Mouse (Mus musculus) left cerebral cortex, postnatal 25 days (tissue): ENCODE measurements at regions not wholly inside any gene's neighbourhood (a gene's known extent, or its start where the extent isn't known, plus 50 kb on each side); places are given as distances from the start of the nearest gene placed in this dataset.
A peak's percentile ranks its signal among the peaks of the same experiment; 100 is the strongest.
"Not testable (repeated sequence)": the region's sequence is repeated elsewhere in the genome, so short reads cannot be mapped to it uniquely, and the experiment has no call there.

Experiments used
- DNase-seq, 2 experiments: peaks; one replicate each; pipeline ENCODE4 v3.0.0; 2022; ENCODE audit warnings: low spot score in 2 of 2, mixed read lengths in 1 of 2
- intact Hi-C: fragments of 180-260 bp; cut with DNase I; formaldehyde crosslinking; loops from one replicate; pipeline ENCODE4 v1.15.1; 2025

GRCm38 (mm10) chr9:33101206-33101605 lies 465.2 kb downstream of the Ets1 start:
- no peak for DNase-seq
- intact Hi-C loops, result no loop called here

- DNase-seq, result no peak
- intact Hi-C loops, result no loop called here
These were observed 468.6 kb downstream of the Ets1 start for GRCm38 (mm10) chr9:33104623-33105074.

- no peak for DNase-seq
- intact Hi-C loops, result no loop called here
These were observed 487.8 kb downstream of the Ets1 start for GRCm38 (mm10) chr9:33123841-33124240.

- intact Hi-C loops, result no loop called here
- no peak for DNase-seq
These were observed 516.2 kb downstream of the Ets1 start for GRCm38 (mm10) chr9:33152186-33152585.

GRCm38 (mm10) chr9:33168159-33168558 lies 532.1 kb downstream of the Ets1 start:
- intact Hi-C loops, result no loop called here
- DNase-seq, result peak; percentile 3 to 13

GRCm38 (mm10) chr9:33169093-33169492 lies 533.1 kb downstream of the Ets1 start:
- DNase-seq, intact Hi-C loops: not testable (repeated sequence)

- intact Hi-C loops, result no loop called here
- DNase-seq, result no peak
These were observed 544.0 kb downstream of the Ets1 start for GRCm38 (mm10) chr9:33180066-33180465.

GRCm38 (mm10) chr9:33187187-33187586 lies 551.2 kb downstream of the Ets1 start:
- DNase-seq, result no peak
- intact Hi-C loops, result no loop called here

- no peak for DNase-seq
- intact Hi-C loops, result no loop called here
These were observed 573.1 kb downstream of the Ets1 start for GRCm38 (mm10) chr9:33209083-33209482.

GRCm38 (mm10) chr9:33214523-33214922 lies 578.5 kb downstream of the Ets1 start:
- DNase-seq, result no peak
- intact Hi-C loops, result no loop called here

GRCm38 (mm10) chr9:33220981-33221380 lies 585.0 kb downstream of the Ets1 start:
- intact Hi-C loops, result no loop called here

GRCm38 (mm10) chr9:33222066-33222805 lies 586.2 kb downstream of the Ets1 start:
- DNase-seq, result no peak
- intact Hi-C loops, result no loop called here

More at GRCm38 (mm10) chr9:33220981-33221380, 585.0 kb downstream of the Ets1 start:
- DNase-seq, result peak; percentile 20 to 54

GRCm38 (mm10) chr9:33233699-33234131 lies 597.7 kb downstream of the Ets1 start:
- intact Hi-C loops, result no loop called here

GRCm38 (mm10) chr9:33238190-33238589 lies 602.2 kb downstream of the Ets1 start:
- intact Hi-C loops, result no loop called here
- DNase-seq, result no peak

More at GRCm38 (mm10) chr9:33233699-33234131, 597.7 kb downstream of the Ets1 start:
- DNase-seq, result no peak

GRCm38 (mm10) chr9:33238846-33239245 lies 602.8 kb downstream of the Ets1 start:
- DNase-seq, result no peak
- intact Hi-C loops, result no loop called here

- intact Hi-C loops, result loop anchor here (10.0 kb wide), 1 partner anchor 296 kb away; no protein-coding TSS in a partner anchor
- no peak for DNase-seq
These were observed 604.5 kb downstream of the Ets1 start for GRCm38 (mm10) chr9:33240506-33240905.

GRCm38 (mm10) chr9:33240914-33241635 lies 605.1 kb downstream of the Ets1 start:
- DNase-seq, result no peak
- intact Hi-C loops, result loop anchor here (10.0 kb wide), 1 partner anchor 296 kb away; no protein-coding TSS in a partner anchor

GRCm38 (mm10) chr9:33246932-33247331 lies 610.9 kb downstream of the Ets1 start:
- intact Hi-C loops, result loop anchor here (1.0 to 10.0 kb wide), 5 partner anchors 152 to 970 kb away; no protein-coding TSS in a partner anchor
- peak; percentile 51 to 58 for DNase-seq

GRCm38 (mm10) chr9:33258241-33258640 lies 622.2 kb downstream of the Ets1 start:
- DNase-seq, result no peak
- intact Hi-C loops, result no loop called here

GRCm38 (mm10) chr9:33260171-33260570 lies 624.1 kb downstream of the Ets1 start:
- intact Hi-C loops, result loop anchor here (1.0 to 2.0 kb wide), 2 partner anchors 1226 to 1759 kb away; no protein-coding TSS in a partner anchor
- DNase-seq, result peak; percentile 66 to 73
